Mouse (Mus musculus) spleen, postnatal 10 days (tissue): Measurements from ENCODE around the gene Scd4.

Experiments used
- DNase-seq, 2 experiments: peaks; one replicate each; pipeline ENCODE4 v3.0.0; 2021 to 2022; ENCODE audit warnings: low spot score in 2 of 2

The Scd4 gene

DNA sequence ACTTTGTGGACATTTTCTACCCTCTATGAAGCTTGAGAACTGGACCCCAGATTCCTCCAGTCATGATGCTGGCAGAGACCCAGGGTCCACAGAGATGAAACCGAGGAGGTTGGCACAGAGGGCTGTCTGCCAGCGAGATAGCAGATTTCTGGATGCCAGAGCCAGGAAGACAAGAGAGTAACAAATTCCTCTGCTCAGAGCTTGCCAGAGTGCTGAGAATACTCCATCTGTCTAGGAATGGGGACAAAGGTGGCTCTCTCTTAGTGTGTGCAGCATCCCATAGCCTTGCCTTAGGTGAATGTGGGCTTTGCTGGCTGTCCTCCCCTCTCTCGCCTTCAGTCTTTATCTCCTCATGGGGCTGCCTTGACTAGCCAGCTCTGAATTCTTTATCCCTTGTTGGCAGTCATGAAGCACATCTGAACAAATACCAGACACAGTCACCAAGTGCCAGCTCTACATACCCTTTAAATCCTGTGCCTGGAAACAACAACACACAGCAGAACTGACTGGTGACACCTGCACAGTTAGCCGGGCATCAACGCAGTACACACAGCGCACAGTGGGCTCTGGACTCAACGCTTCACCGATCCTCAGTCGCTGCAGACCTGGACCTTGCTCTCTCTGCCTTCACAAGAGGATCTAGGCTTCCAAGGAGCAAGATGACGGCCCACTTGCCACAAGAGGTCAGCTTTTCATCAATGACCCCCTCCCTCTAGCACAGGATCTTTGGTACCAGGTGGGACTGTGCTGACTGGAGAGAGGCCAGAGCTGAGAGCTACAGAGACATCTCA lies at the start of gene Scd4:
Gene Scd4, plus strand, starts transcription at position 260 of the 791 bp plus-strand sequence.
- no peak for DNase-seq

DNA sequence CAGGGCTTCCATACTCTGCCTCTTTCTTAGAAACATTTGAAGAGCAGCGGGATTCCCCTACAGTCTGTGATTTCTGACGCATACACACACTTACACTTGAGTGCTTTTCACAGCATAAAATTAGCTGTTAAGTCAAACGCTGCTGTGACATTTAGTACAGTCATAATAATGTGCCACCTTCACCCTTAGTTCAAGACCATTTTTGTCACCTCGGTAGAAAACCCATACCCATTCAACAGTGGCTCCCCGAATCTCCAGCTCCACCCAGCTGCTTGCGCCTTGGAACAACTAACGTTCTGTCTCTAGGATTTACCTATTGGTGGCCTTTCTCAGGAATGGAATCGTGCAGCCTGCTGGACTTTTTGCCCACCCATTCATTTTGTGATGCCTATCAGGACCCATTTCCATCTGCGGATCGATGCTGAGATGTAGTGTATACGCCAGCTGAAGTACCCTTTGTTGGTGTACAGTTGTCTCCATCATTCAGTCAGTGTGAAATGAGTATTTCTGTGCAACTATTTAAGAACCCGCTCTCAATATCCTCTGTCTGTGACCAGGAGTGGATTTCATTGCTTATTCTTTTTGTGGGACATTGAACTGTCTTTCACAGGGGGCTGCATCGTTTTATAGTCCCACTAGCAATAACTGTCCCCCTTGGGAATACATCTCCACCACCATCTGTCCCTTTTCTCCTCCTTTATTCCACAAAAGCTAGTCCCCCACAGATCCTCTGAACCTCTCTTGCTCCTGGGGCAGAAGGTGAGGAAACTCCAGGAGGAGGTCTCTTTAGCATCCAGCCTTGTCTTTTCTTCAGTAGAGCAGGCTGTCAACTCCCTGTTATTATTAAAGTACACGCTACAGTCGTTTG lies 49.5 kb upstream of the Scd4 start:
- no peak for DNase-seq

DNA sequence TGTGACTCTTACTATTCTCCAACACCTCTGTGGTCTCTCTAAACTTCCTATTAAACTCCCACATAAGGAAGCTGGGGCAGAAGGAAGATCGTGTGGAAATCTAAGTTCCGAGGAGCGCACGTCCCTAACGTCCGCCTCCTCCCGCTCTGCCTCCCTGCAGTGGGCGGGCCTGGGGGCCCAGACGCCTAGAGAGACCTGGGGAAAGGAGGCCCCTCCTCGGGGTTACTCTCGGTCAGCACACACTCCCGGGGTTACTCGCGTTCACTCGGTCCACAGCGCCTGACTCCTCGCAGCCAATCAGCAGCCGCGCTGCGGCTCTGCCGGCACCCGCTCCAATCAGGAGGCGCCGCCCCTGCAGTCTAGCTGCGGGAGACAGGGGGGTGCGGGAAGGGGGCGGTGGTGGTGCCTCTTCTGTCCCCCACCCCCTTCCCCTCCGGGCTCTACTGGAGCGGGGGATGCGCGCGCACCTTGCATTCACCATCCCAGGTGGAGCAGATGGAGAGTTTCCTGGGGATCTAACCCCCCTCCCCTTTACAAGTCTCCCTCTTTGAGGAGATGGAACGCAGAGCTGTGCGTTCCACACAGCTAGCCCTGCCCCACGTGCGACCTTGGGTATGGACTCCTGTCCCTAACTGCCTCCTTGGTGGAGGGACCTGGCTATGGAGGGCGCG lies 48.7 kb upstream of the Scd4 start:
- peak; percentile 60 to 89 for DNase-seq

DNA sequence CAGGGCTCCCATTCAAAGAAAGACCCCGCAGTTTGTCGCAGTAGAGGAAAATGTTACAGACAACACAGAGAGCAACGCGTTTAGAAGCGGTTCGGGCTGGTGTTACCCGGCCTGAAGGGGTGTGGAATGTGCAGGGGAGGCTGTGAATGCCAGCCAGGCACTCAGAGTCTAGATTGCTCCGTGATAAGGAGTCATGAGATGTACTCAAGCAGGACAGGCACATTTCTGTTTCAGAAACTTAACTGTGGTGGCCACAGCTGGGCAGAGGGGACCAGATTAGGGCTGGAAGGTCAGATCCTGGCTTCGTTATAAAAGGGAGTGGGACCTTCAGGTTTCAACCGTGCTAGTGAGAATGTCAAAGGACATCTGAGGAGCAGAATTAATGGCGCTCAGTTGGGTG lies 48.2 kb upstream of the Scd4 start:
- DNase-seq, result no peak

DNA sequence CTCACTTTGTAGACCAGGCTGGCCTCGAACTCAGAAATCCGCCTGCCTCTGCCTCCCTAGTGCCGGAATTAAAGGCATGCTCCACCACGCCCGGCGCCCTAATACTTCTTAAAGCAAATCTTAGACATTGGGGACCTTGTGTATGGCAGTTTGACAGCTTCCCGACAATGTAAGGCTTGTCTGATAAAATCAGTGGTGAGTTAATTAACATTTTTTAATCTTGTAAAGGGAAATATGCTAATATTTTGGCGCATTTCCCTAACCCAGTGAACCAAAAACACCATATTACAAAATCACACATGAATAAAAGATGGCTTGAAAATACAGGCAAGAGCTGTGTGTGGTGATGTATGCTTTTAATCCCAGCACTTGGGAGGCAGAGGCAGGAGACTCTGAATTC lies 47.3 kb upstream of the Scd4 start:
- DNase-seq, result no peak

DNA sequence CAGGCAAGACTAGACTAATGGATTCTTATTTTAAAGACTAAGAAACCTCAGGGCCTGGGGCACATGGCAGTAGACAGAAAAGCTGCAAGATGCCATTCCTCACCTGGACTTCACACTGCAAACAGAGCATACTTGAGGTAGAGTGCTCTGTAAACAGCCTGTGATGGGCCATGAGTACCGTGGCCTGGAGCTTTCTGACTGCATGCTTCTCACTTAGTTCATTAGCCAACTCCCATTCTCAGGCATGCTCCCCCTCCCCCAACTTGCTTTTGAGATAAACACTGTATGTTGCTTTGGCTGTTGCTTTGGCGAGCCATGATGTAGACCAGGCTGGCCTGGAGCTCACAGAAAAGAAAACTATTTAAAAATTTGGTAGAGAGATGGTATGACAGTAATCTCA lies 46.8 kb upstream of the Scd4 start:
- no peak for DNase-seq

DNA sequence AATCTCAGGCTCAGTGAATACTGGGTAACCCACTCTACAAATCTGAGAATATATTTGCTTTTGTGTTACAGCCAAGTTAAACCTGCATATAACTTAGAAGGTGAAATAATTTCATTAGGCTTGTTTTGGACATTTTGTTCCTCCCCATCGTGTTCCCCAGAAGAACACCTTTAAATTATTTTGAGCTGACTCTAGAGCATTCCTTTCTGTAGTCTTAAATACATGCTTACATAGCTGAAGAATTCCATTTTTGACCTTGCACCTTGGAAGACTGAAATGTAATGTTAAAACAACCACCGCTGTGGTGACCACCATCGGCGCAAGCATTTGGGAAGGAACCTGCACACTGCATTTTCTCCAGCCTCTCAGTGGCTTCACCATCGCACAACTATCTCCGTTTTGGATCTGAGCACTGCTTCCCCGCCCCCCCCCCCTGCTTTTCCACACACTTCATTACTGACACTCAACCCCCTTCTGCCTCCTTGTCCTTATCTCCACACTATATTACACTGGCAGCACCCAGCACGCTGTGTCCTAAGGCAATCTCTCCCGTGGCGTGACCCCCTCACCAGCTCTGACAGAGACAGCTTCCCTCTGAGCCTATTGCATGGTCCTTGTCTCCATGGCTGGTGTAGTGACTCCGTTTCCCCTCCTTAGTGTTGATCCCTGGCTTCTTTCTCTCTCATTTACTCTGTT lies 45.3 kb upstream of the Scd4 start:
- no peak for DNase-seq

DNA sequence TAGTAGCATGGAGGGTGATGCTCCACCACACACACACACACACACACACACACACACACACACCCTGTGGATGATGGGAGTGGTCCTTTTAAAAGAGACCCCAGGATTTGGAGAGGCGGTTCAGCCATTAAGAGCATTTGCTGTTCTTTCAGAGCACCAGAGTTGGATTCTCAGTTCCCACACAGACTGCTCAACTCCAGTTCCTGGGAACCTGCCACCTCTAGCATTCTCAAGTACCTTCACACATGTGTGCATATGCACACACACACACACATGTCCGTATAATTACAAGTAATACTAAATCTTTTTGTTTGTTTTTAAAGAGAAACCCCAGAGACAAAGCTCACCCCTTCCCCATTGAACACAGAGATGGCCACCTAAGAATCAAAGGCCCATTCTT lies 40.8 kb upstream of the Scd4 start:
- no peak for DNase-seq

DNA sequence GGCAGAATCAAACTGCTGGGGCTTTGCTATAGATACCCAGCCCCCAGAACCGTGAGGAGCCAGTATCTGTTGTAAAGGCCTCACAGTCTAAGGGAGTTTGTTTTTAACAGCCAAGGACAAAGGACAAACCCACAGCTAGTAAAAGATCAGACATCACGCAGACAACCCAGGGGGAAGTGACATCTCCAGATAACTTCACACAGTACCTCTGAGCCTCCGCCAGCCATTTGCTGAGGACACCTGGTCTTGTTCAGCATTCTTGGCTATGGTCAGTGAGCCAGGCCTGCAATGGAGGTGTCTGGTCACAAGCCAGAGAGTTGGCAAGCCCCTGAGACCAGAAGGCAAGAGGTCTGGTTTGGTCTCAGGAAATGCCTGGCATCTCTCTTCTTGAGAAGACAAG lies 40.4 kb upstream of the Scd4 start:
- DNase-seq, result no peak

DNA sequence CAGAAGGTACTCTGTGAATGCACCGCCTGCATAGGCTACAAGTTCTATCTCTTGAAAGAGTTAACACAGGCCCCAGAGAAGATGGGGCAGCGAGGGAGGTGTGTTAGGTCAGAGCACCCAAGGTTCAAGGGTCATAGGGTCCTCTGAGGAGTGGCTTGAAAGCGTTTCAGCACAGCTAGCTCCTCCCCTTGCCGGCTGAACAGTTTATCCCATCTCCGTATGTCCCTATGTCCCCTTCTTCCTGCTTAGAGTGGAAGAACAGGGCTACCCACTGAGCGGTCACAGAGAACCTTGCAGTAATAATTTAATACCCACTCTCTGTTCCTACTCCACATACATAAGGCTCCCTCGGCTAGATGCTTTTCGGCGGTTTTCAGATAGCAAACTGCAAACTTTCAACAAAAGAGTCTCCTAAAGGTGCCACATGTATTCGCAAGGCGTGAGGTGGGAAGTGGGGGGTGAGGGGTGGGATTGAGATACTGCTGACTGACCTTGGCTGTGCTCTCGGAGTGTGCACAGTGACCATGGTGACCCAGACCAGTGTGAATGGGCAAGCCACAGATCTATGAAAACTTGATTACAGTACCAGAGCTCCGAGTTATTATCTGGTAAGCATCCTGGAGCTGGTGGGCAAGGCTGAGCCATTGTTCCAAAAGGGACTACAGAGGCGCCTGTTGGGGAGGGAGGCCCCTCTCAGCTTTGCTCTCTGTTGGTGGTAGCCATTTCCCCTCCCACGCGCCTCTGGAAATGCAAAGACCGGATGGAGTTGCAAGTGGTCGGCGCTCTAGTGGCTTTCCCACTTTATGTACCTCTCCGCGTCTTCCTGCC lies 39.7 kb upstream of the Scd4 start, which contains the start of gene Scd2:
Gene Scd2, plus strand, starts transcription at position 734 of the 828 bp plus-strand sequence.
- no peak for DNase-seq

DNA sequence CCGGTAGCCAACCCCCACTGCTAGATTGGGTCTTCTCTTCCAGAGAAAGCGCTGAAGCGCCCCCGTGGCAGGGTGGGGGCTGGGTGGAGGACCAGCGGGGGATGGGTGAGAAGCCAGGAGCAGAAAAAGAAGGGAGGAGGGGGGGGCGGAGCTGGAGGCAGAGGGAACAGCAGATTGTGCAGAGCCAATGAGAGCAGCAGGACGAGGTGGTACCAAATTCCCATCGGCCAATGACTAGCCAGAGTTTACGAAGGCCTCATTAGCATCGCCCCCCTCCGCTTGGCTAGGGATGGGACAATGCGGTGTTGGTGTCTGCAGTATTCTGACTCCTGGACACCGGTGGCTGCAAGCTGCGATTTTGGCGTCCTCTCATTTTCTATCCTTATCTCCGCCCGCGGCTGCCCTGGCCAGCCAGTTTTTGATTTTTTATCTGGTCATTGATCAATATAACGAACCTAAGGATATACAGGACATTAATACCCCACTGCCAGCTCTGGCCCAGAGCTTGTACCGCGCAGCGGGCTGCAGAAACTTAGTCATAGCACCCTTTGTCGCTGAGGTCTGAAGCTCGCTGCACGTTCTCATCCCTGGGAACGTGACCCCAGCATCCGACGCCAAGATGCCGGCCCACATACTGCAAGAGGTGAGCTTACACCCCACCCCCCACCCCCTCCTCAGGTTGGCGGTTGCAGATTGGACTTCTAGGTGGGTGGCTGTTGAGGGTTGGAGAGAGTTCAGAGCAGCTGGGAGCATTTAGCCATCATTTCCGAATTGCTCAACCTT lies 38.9 kb upstream of the Scd4 start:
- peak; percentile 54 to 75 for DNase-seq

DNA sequence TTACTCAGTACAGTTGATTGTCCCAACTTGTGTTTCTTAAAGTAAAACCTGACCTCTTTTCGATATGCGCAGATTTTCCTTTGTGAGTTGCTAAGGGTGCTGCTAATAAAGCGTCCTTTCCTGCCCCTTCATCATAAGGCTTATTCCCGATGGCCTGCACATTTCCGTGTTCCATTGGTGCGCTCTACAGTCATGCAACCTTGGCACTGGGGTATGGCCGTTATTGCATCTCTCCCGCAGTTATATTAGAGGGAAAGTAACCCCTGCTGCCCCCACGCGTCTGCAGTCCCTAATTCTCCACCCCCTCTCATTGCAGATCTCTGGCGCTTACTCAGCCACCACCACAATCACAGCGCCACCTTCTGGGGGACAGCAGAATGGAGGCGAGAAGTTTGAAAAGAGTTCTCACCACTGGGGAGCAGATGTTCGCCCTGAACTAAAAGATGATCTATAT lies 38.3 kb upstream of the Scd4 start:
- DNase-seq, result peak; percentile 81 to 93

DNA sequence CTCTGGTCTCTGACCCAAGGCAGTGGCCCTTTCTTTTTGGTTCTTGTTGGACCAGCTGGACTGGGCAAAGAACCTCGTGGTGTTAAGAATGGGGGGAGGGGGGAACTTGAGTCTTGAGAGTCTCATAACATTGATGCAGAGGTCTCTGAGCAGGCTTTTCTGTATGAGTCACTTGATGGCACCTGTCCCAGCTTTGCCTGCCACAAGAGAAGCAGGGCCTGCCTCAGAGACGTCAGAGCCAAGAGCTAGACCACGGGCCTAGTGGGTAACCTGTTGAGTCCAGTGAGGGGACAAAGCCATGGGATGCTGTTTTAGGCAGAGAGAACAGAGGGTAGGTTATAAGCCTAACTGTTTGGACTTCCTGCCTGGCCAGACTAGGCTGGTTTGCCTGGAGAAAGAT lies 37.6 kb upstream of the Scd4 start:
- peak in 1 of 2 experiments; percentile 26 for DNase-seq

DNA sequence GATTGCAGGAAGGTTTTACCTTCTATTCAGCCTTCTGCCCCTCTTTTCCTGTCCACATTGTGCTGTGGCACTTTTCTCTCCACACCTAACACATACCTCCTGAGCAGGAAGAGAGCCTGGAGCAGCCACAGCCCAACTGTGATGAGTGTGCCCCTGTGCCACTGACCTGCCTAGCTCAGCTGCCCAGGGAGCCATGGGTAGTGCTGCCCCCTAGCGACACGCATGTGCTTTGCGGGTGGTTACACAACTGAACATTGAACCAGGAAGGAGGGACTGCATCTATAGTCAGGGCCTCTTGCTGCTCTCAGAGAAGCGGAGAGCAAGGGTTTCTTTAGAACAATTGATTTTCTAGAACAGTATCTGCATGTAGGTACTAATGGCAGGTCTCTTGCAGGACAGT lies 37.2 kb upstream of the Scd4 start:
- DNase-seq, result peak; percentile 83 to 92

DNA sequence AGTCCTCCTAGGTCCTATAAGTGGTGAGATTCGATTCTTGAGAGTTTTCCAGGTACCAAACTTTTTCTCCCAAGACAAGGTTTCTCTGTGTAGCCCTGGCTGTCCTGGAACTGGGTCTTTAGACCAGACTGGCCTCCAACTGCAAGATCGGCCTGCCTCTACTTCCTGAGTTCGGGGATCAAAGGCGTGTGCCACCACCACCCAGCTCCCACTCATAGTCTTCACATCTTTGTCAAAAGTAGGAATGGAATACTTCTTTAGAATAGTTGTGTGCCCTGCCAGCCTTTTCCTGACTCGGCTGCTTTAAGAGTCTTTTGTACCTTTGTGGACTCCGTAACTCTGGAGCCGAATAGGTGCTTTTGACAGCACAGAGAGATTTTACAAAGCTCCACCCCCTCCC lies 36.7 kb upstream of the Scd4 start:
- DNase-seq, result no peak

DNA sequence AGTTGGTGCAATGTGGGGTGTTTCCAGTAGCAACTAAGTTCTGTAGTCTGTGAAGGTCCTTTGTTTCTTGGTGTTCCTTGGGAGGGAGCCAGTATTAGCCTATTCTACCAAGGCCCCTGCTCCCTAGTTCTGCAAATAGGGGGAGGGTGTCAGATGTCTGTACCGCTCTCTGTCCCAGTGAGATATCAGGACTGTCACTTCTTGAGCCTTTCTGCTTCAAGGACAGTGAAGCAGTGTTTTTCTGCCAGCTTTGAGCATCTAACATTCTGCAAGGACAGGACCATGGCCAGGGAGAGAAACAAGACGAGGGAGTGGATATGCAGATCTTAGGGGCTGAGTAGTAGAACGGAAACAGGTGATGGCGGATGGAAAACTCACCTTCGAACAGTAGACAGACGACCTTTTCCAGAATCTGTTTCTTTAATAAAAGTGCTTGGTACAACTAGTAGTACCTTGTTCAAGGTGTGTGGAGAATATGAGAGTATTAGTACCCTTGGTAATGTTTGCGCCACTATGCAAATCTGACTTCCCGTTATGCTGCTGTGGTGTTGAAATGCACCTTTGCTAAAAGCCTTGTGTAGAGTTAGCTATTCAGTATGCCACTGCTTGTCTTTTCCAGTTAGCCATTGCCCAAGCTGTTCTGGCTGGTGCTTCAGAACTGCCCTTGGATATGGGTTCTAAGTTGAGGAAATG lies 35.7 kb upstream of the Scd4 start:
- no peak for DNase-seq

DNA sequence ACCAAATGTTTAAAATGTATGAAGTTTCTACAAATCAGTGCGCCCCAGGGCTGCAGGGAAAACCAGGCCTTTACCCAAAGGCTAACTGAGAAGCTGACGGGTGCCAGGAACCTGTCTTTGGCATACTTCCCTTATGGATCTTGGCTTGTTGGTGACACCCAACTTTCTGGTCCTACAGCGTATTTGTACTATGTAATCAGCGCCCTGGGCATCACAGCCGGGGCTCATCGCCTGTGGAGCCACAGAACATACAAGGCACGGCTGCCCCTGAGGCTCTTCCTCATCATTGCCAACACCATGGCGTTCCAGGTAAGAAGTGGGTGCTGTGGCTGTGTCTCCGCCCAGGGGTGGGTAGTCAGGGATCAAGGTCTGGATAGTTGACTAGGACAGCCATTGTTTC lies 35.0 kb upstream of the Scd4 start:
- DNase-seq, result no peak

DNA sequence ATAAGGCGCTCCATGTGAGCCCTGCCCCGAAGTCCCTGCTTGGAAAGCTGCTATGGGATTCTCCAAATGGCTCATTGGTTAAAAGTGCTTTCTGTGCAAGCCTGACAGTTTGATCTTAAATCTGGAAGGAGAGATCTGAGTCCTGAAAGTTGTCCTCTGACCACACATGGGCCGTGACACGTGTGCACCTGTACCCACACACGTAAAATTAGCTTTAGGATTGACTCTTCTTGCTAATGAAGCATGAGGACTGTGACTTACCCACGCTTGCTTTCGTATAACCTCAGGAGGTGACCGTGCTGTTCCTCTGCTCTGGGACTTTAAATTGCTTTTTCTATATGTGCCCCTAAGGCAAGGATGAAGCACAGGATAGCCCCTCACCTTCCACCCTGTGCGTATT lies 33.8 kb upstream of the Scd4 start:
- peak in 1 of 2 experiments; percentile 9 for DNase-seq

DNA sequence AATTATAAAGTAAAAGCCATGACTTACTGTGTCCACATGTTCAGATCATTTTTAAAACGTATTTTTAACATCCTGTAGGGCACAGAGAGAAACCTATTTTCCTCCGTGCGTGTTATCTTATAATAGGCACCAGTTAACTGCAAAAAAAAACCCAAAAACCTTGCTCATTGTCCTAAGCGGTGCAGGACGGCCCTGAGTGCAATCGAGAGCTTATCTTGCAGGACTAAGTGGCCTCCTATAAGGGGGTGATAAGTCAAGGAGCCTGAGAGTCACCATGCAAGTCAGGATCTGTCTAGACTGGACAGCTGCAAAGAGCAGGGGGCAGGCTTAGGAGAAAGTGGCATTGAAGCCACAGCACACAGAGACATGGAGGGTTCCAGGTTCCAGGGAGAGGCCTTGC lies 33.0 kb upstream of the Scd4 start:
- no peak for DNase-seq
